In the genomic region with DNA sequence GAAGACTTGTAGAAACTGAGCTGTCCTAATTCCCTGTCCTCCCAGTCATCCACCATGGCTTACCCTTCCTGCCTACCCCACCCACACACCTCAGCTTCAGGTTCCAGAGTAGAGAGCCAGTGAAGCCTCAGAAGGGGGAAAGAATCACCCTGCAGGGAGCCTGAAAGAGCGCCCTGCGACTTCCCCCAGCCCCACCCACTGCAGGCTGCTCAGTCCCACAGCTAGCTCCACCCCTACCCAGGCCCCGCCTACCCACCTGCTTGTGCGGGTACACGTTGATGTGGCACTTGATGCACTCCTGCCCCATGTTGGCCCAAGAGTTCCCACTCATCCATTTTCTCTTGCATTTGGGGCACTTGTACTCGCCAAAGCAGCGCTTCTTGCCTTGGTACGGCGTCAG, we compare ENCODE assay signal across 9 mouse cellular contexts. TPM values are rescaled to one million over a fixed set of nuclear protein-coding genes. Genes with fewer than 3 reads are reported as not detected.
A peak's percentile ranks its signal among the peaks of the same experiment; 100 is the strongest.
DNase-seq lines count a peak whose midpoint lies in the region; ATAC-seq and TF ChIP-seq lines count a peak whose summit lies in the region.
"Had no signal": no experiment of that assay in that cellular context is flagged by ENCODE, and none has a peak within 500 bp of the region (broad histone marks: within the 10 kb centered on the region; RNA-seq: fewer than 3 reads in every experiment).

No protein-coding gene starts in this region.

- no peaks in the 10 kb centered on the region for H3K27me3 ChIP-seq in lung, embryonic 16.5 days (ENCODE audit: control insufficient read depth, insufficient read depth, low read depth, low read length)
- no peaks in the 10 kb centered on the region for H3K27me3 ChIP-seq in intestine, embryonic 14.5 days (replicated peaks; ENCODE audit: control insufficient read depth, insufficient read depth, low read length)
- no peaks in the 10 kb centered on the region for H3K27me3 ChIP-seq in hindbrain, postnatal 0 days (ENCODE audit: insufficient read depth, low read length)

- no peak for TF ChIP-seq CTCF in hindbrain, postnatal 0 days (IDR thresholded peaks at IDR 0.05; ENCODE audit: low read depth)

- H3K9ac ChIP-seq in lung, embryonic 16.5 days (ENCODE audit: low read length): no peak overlapping the region
- H3K9ac ChIP-seq in intestine, embryonic 14.5 days (ENCODE audit: low read length): no peak overlapping the region
- H3K9ac ChIP-seq in hindbrain, postnatal 0 days (replicated peaks; ENCODE audit: low read length): no peak overlapping the region

- no peak for ATAC-seq in lung, embryonic 16.5 days (ENCODE audit: low read depth)
- no peak for ATAC-seq in intestine, embryonic 14.5 days (replicated peaks; ENCODE audit: low FRiP score, low TSS enrichment, low read depth)
- ATAC-seq in neutrophil, adult 5-6 weeks (ENCODE audit: extremely low read depth, insufficient number of reproducible peaks, low FRiP score, poor library complexity, severe bottlenecking): peak; percentile 62
- ATAC-seq in hindbrain, postnatal 0 days: no peak

- 55% methylated on average over 9 of the region's 9 CpGs for WGBS in lung, embryonic 16.5 days
- 63% methylated on average over 9 of the region's 9 CpGs for WGBS in intestine, embryonic 14.5 days
- 67% methylated on average over 9 of the region's 9 CpGs for WGBS in hindbrain, postnatal 0 days

- DNase-seq in lung, postnatal 14 days: no peak
- no peak for DNase-seq in intestine, embryonic 14.5 days (ENCODE audit: low spot score)
- no peak for DNase-seq in urinary bladder, postnatal 10 days (ENCODE audit: low spot score)
- DNase-seq in left cerebral cortex, adult 8-10 months (ENCODE audit: low spot score in 2 of 2): no peak
- DNase-seq in layer of hippocampus, postnatal 10 days (ENCODE audit: low spot score in 2 of 2): no peak
- no peak for DNase-seq in hindbrain, postnatal 0 days (ENCODE audit: low spot score)
- DNase-seq: adrenal gland, postnatal 36 days had no signal

- H3K27ac ChIP-seq in lung, embryonic 16.5 days (ENCODE audit: low read length): peak overlapping the region; percentile 74
- peak overlapping the region; percentile 66 for H3K27ac ChIP-seq in intestine, embryonic 14.5 days (ENCODE audit: low read depth)
- no peak overlapping the region for H3K27ac ChIP-seq in hindbrain, postnatal 0 days

- H3K4me1 ChIP-seq in lung, embryonic 16.5 days (replicated peaks; ENCODE audit: control insufficient read depth, insufficient read depth, low read length): peaks cover 24% of the 10 kb centered on the region
- peaks cover 31% of the 10 kb centered on the region for H3K4me1 ChIP-seq in intestine, embryonic 14.5 days (replicated peaks; ENCODE audit: control insufficient read depth, insufficient read depth, low read length)
- H3K4me1 ChIP-seq in hindbrain, postnatal 0 days (ENCODE audit: insufficient read depth, low read length): 0 out of 2 replicates have a peak, but pooled peaks cover 11% of the 10 kb centered on the region

- H3K9me3 ChIP-seq in lung, embryonic 16.5 days (ENCODE audit: control insufficient read depth, low read length): no peaks in the 10 kb centered on the region
- H3K9me3 ChIP-seq in intestine, embryonic 14.5 days (ENCODE audit: control insufficient read depth, low read length): no peaks in the 10 kb centered on the region
- H3K9me3 ChIP-seq in hindbrain, postnatal 0 days (ENCODE audit: low read length): no peaks in the 10 kb centered on the region

- H3K36me3 ChIP-seq in lung, embryonic 16.5 days (ENCODE audit: control insufficient read depth, insufficient read depth, low read length): no peaks in the 10 kb centered on the region
- peaks cover 28% of the 10 kb centered on the region for H3K36me3 ChIP-seq in intestine, embryonic 14.5 days (ENCODE audit: control insufficient read depth, insufficient read depth, low read length)
- no peaks in the 10 kb centered on the region for H3K36me3 ChIP-seq in hindbrain, postnatal 0 days (ENCODE audit: insufficient read depth, low read length)

- H3K4me3 ChIP-seq in lung, embryonic 16.5 days (ENCODE audit: low read length): no peak overlapping the region
- H3K4me3 ChIP-seq in intestine, embryonic 14.5 days (ENCODE audit: low read depth, low read length): no peak overlapping the region
- H3K4me3 ChIP-seq in hindbrain, postnatal 0 days (ENCODE audit: low read length): no peak overlapping the region

- H3K4me2 ChIP-seq in lung, embryonic 16.5 days (ENCODE audit: low read depth, low read length): no peak overlapping the region
- no peak overlapping the region for H3K4me2 ChIP-seq in intestine, embryonic 14.5 days (ENCODE audit: low read length)
- no peak overlapping the region for H3K4me2 ChIP-seq in hindbrain, postnatal 0 days (ENCODE audit: low read depth, low read length)

RNA-seq across cellular contexts. Expression of gene Ppif, which starts 25.4 kb away (rescaled TPM):
- 25.6 and 29.9 TPM in 2 replicates for polyA plus RNA-seq in lung, embryonic 16.5 days (2015; fragmentation: Nextera tagmentation; extraction: Ambion mirVana)
- 71.2 and 71.4 TPM in 2 replicates for polyA plus RNA-seq in intestine, embryonic 14.5 days (2014; fragmentation: Nextera tagmentation; extraction: Ambion mirVana)
- total RNA-seq in neutrophil, adult 5-6 weeks (2017): 10.2 and 11.5 TPM in 2 replicates
- total RNA-seq in left cerebral cortex, adult 8-10 months (2022): 10 to 100 TPM; 25.5 to 26.8 (median 26.5) TPM
- total RNA-seq in layer of hippocampus, postnatal 10 days (2021): 10 to 100 TPM; 25.4 to 26.7 TPM
- 55.3 and 55.4 TPM in 2 replicates for total RNA-seq in hindbrain, postnatal 0 days (2014; rRNA removed)
- 46.1 and 46.7 TPM in 2 replicates for polyA plus RNA-seq in hindbrain, postnatal 0 days (2015; fragmentation: Nextera tagmentation; extraction: Ambion mirVana)

RNA-seq across cellular contexts. Expression of gene Zcchc24, which starts 49.5 kb away (rescaled TPM):
- 12.8 and 14.6 TPM in 2 replicates for polyA plus RNA-seq in lung, embryonic 16.5 days (2015; fragmentation: Nextera tagmentation; extraction: Ambion mirVana)
- polyA plus RNA-seq in intestine, embryonic 14.5 days (2014; fragmentation: Nextera tagmentation; extraction: Ambion mirVana): 32.8 and 33.6 TPM in 2 replicates
- 10.1 TPM in 2 replicates for total RNA-seq in neutrophil, adult 5-6 weeks (2017)
- total RNA-seq in left cerebral cortex, adult 8-10 months (2022): 10 to 100 TPM; 51.5 to 58.0 (median 54.4) TPM
- 10 to 100 TPM; 52.0 to 55.7 TPM for total RNA-seq in layer of hippocampus, postnatal 10 days (2021)
- 34.4 and 39.3 TPM in 2 replicates for total RNA-seq in hindbrain, postnatal 0 days (2014; rRNA removed)
- polyA plus RNA-seq in hindbrain, postnatal 0 days (2015; fragmentation: Nextera tagmentation; extraction: Ambion mirVana): 19.7 and 20.4 TPM in 2 replicates
